Mouse (Mus musculus) adrenal gland, adult 2 months (tissue): ENCODE results near the gene Trip6. TPM values are rescaled to one million over a fixed set of nuclear protein-coding genes. Genes with fewer than 3 reads are reported as not detected.
"Not testable (repeated sequence)": the region's sequence is repeated elsewhere in the genome, so short reads cannot be mapped to it uniquely, and the experiment has no call there.

Experiments used
- DNase-seq: peaks from one replicate; pipeline ENCODE4 v3.0.0; 2021
- polyA plus RNA-seq: library from polyadenylated mRNA; depleted of rRNA; stranded (reverse); fragments of >200 nt; gene quantifications from 2 replicates; pipeline ENCODE4 v1.2.3, GENCODE M21; 2012
- total RNA-seq, 2 experiments: library from RNA; stranded (reverse); gene quantifications; 2 replicates each; pipeline ENCODE4 v1.2.3; 2021

The Trip6 gene
- total and polyA plus RNA-seq, 3 experiments = 28.3 to 108 (median 41.4) TPM

DNA sequence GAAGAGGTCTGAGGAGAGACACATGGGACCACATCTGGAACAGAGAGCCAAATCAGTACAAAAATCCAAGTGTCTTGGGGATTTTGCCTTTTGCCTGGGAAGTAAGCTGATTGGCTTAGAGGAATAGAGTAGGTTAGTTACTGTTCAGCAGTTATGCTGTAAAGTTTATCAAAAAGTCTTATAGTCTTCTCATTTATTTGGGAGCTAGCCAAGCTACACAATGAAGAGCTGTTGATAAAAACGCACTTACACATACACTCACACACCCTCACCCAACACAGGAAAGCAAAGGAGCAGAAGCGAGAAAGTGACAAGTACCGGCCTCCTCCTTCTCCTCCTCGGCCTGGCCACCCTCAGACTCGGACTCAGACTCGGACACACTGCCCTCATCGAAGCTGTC, 15.0 kb downstream of the Trip6 start:
- no peak for DNase-seq

- DNase-seq = no peak
Observed at GRCm38 (mm10) chr5:137297126-137297525, 17.1 kb downstream of the Trip6 start.

- DNase-seq = no peak
Observed at GRCm38 (mm10) chr5:137295712-137296111, 18.5 kb downstream of the Trip6 start.

DNA sequence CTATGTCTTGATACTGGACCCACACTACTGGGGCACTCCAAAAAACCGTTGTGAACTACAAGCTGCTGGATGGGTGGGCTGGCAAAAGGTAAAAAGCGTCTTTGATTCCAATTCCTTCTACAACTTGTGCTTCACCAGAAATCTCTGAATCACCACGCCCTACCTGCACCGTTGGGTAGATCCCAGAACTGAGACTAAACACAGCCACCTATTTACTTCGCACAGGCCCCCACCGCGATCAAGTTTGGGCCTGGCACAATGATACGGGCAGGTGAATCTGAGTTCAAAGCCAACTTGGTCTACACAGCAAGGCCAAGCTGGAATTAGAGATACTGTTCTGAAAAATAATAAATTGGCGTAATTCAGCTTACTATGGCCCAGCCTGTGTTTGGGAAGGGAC, 18.9 kb downstream of the Trip6 start:
- no peak for DNase-seq

DNA sequence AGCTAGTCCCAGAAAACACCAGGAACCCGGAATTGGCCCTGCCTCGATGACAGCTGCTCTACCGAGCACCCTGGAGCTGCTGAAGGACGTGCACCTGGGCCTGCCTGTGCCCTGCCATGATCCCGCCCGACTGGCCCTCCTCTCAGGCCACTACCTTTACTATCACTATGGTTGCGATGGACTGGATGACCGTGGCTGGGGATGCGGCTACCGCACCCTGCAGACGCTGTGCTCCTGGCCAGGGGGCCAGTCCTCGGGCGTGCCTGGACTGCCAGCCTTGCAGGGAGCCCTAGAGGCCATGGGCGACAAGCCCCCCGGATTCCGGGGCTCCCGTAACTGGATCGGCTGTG, 19.5 kb downstream of the Trip6 start:
- no peak for DNase-seq

GRCm38 (mm10) chr5:137293839-137294743, 20.1 kb downstream of the Trip6 start, which contains the start of gene Ufsp1:
Ufsp1 (plus strand) TSS chr5:137294629.
- peak; percentile 97 for DNase-seq

GRCm38 (mm10) chr5:137293282-137293681, 20.9 kb downstream of the Trip6 start:
- DNase-seq = peak; percentile 92

- DNase-seq = no peak
Observed at GRCm38 (mm10) chr5:137291381-137291926, 22.8 kb downstream of the Trip6 start.

DNA sequence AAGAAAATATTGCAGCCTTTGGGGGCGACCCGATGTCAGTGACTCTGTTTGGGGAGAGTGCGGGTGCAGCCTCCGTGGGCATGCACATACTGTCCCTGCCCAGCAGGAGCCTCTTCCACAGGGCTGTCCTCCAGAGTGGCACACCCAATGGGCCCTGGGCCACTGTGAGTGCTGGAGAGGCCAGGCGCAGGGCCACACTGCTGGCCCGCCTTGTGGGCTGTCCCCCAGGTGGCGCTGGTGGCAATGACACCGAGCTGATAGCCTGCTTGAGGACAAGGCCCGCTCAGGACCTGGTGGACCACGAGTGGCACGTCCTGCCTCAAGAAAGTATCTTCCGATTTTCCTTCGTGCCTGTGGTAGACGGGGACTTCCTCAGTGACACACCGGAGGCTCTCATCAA, 23.5 kb downstream of the Trip6 start:
- DNase-seq = peak; percentile 73

- no peak for DNase-seq
Observed at GRCm38 (mm10) chr5:137289591-137290365, 24.4 kb downstream of the Trip6 start.

GRCm38 (mm10) chr5:137288999-137289470, 25.2 kb downstream of the Trip6 start:
- DNase-seq = no peak

GRCm38 (mm10) chr5:137287953-137288743, 26.1 kb downstream of the Trip6 start:
- no peak for DNase-seq

DNA sequence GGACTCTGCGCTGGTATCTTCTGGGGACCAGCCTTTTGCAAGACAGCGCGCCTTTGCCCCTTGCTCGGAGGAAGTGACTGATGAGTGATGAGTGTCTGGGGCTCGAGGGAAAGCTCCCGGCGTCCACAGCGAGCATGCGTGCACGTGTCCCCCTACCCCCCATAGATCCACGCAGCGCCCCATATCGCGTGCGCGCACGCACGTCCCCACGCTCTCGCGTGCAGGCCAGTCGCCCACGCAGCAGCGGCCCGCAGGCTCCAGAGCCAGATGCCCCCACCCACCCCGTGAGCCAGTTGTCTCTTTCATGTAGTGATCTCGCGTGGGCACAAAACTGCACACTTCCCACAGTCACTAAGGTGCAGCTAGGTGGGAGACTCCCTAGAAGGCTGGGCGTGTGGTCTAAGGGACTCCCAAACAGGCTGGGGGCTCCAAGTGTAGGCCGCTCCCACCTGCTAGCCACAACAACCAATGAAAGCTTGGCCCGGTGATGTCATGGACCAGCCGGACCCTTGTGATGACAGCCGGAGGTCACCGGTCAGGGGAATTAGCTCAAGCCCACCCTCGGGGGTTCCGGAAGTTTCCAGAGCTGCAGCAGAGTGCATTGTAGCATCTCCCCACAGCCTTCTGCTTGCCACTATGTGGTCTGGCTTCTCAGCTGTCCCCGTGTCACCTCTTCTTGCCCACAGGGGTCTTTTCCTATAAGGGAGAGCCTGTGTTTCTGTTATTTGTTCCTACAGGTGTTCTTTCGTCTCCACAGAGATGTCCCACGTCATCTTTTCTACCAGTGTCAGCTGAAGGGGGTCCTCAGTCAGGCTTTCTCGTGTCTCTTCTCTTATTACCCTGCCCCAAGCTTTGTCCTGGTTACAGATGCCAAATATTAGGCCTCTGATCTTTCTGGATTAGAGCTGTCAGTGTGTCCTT, 26.9 kb downstream of the Trip6 start, which contains the start of gene Ache:
TSS of gene Ache (plus strand) at position 488 of the 921 bp plus-strand sequence.
- no peak for DNase-seq

DNA sequence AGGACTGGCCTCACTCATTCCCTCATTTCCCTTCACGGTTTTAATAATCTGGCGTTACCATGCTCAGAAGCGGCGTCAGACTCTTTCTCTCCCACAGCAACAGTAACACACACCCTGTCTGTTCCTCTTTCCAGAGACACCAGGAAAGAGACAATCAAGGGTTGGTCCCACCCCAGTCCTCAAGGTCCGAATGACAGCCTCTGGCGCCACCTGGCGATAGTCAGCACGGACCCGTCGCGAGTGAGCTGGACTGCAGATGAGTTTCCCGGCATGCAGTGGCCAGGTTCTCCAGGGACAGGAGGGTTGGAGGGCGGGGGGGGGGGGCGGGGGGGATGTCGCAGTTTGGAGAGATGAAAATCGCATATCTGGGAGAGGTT, 27.6 kb downstream of the Trip6 start:
- peak; percentile 87 for DNase-seq

GRCm38 (mm10) chr5:137285986-137286385, 28.2 kb downstream of the Trip6 start:
- no peak for DNase-seq

- no peak for DNase-seq
Observed at GRCm38 (mm10) chr5:137285045-137285444, 29.2 kb downstream of the Trip6 start.

GRCm38 (mm10) chr5:137284411-137284810, 29.8 kb downstream of the Trip6 start:
- DNase-seq = not testable (repeated sequence)

DNA sequence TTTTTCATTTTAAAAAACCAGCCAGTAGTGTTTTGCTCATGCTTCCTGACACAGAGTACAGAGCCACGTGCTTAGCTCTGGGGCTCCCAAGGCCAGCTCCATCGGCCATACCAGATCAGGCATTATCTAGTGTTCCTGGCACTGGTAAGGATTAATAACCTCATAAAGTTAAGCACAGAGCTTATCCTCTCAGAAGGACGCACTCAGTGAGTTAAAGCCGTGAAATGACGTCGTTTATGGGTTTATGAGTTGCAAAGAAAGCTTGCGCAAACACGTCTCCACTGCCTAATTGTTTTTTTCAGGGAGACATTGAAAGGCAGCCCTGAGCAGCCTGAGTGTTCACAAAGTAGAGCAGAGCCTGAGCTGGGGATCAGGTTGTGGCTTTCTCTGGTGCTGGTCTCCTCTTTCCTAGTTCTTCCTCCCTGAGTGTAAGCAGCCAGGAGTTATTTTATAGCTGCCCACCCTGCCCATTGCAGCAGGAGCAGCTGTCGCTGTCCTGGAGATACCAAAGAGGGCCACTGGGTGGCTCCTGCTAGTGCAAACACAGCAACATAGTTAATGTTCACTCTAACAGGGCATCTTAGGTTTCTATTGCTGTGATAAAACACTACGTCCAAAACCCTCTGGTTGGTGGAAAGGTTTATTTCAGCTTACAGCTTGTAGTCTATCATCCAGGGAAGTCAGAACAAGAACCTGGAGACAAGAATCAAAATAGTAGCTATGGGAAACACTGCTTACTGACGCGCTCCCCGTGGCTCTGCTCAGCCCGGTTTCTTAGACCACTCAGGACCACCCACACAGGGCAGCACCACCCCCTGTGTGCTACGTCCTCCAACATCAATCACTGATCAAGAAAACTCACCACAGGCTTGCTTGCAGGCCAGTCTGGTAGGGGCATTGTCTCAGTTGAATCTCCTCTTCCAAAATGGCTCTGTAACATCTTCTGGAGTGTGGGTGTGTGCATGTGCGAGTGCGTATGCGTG, 36.6 kb downstream of the Trip6 start:
- DNase-seq = no peak
